Mouse (Mus musculus): ENCODE data around the gene Rassf4.
A peak's percentile ranks its signal among the peaks of the same experiment; 100 is the strongest.

GRCm38 (mm10) chr6:116644335-116644734 is 29.4 kb downstream of the Rassf4 start:
- TF ChIP-seq EP300 (IDR thresholded peaks at IDR 0.05; ENCODE audit: insufficient read depth, low read depth, low read length), result peak; percentile 87
- TF ChIP-seq CTCF (IDR thresholded peaks at IDR 0.05), result no peak

Data from heart, adult 2 months (tissue).